Mouse (Mus musculus) left cerebral cortex, adult 2 months (tissue): ENCODE measurements around the gene Tmem254a. TPM values are rescaled to one million over a fixed set of nuclear protein-coding genes. Genes with fewer than 3 reads are reported as not detected.
"Not testable (repeated sequence)": the region's sequence is repeated elsewhere in the genome, so short reads cannot be mapped to it uniquely, and the experiment has no call there.

Experiments
- DNase-seq, 2 experiments: peaks; one replicate each; pipeline ENCODE4 v3.0.0; 2021 to 2022; ENCODE audit warnings: low spot score in 2 of 2, mixed read lengths in 1 of 2; ENCODE audit errors: extremely low spot score in 1 of 2
- H3K27ac ChIP-seq: fragments of 200-600 bp; 2 replicates; pipeline ENCODE4 v1.8.1; 2022
- H3K4me3 ChIP-seq: fragments of 200-600 bp; 2 replicates; pipeline ENCODE4 v1.8.1; 2022
- intact Hi-C: fragments of 180-260 bp; cut with DNase I; formaldehyde crosslinking; loops from one replicate; pipeline ENCODE4 v1.15.1; 2025
- long read RNA-seq, 2 experiments: library from polyadenylated mRNA; stranded (forward); transcript quantifications; one replicate each; pipeline ENCODE4 v2.0.0; 2021; ENCODE audit warnings: borderline mapping rate in 2 of 2
- total RNA-seq, 2 experiments: library from RNA; stranded (reverse); gene quantifications; 2 replicates each; pipeline ENCODE4 v1.2.3; 2021

Gene Tmem254a
- total RNA-seq = 1 to 10 TPM; 5.8 to 6.6 TPM
- long read RNA-seq, experiment 1, transcript Tmem254a-204 (4 exons, 2,147 nt) = major isoform, 11 of 13 reads
- long read RNA-seq, experiment 1, partial matches to known transcripts = 0 of 13 reads
- long read RNA-seq, experiment 1, other reads (novel, unspliced or antisense) = 0 of 13 reads
- long read RNA-seq, experiment 2, transcript Tmem254a-204 (4 exons, 2,147 nt) = major isoform, 6 of 6 reads
- long read RNA-seq, experiment 2, partial matches to known transcripts = 0 of 6 reads
- long read RNA-seq, experiment 2, other reads (novel, unspliced or antisense) = 0 of 6 reads

- intact Hi-C loops, DNase-seq, H3K4me3 ChIP-seq, H3K27ac ChIP-seq: not testable (repeated sequence)
Measured at GRCm38 (mm10) chr14:25927562-25927881, at the start of gene Tmem254a. Gene Tmem254a, minus strand, starts transcription at chr14:25927672.

- DNase-seq, H3K4me3 ChIP-seq, intact Hi-C loops, H3K27ac ChIP-seq: not testable (repeated sequence)
Measured at GRCm38 (mm10) chr14:25957861-25958260, 30.4 kb upstream of the Tmem254a start.

GRCm38 (mm10) chr14:25938004-25938403 is 10.5 kb upstream of the Tmem254a start, which contains the start of gene Cphx1:
Gene Cphx1, plus strand, starts transcription at chr14:25938304.
- DNase-seq, intact Hi-C loops: not testable (repeated sequence)

GRCm38 (mm10) chr14:25936867-25937630 is 9.6 kb upstream of the Tmem254a start:
- intact Hi-C loops, DNase-seq, H3K4me3 ChIP-seq, H3K27ac ChIP-seq: not testable (repeated sequence)

More at GRCm38 (mm10) chr14:25938004-25938403, 10.5 kb upstream of the Tmem254a start, which contains the start of gene Cphx1:
- not testable (repeated sequence) for H3K4me3 ChIP-seq, H3K27ac ChIP-seq

GRCm38 (mm10) chr14:25926814-25927561 is 484 bp downstream of the Tmem254a start:
- H3K4me3 ChIP-seq, H3K27ac ChIP-seq, intact Hi-C loops, DNase-seq: not testable (repeated sequence)

GRCm38 (mm10) chr14:25918427-25919170 is 8.9 kb downstream of the Tmem254a start:
- intact Hi-C loops, DNase-seq, H3K4me3 ChIP-seq, H3K27ac ChIP-seq: not testable (repeated sequence)

GRCm38 (mm10) chr14:25908976-25909375 is 18.5 kb downstream of the Tmem254a start:
- H3K4me3 ChIP-seq, intact Hi-C loops, H3K27ac ChIP-seq, DNase-seq: not testable (repeated sequence)

GRCm38 (mm10) chr14:25907272-25907671 is 20.2 kb downstream of the Tmem254a start:
- intact Hi-C loops, H3K4me3 ChIP-seq, DNase-seq, H3K27ac ChIP-seq: not testable (repeated sequence)

GRCm38 (mm10) chr14:25905243-25905642 is 22.2 kb downstream of the Tmem254a start:
- intact Hi-C loops, H3K27ac ChIP-seq, H3K4me3 ChIP-seq: not testable (repeated sequence)
- peak in 1 of 2 experiments; percentile 4 for DNase-seq

- intact Hi-C loops, H3K27ac ChIP-seq, H3K4me3 ChIP-seq, DNase-seq: not testable (repeated sequence)
Measured at GRCm38 (mm10) chr14:25903000-25903399, 24.5 kb downstream of the Tmem254a start, which contains the start of gene Plac9a. Gene Plac9a, minus strand, starts transcription at chr14:25903100.

GRCm38 (mm10) chr14:25895686-25896085 is 31.8 kb downstream of the Tmem254a start:
- DNase-seq, intact Hi-C loops, H3K27ac ChIP-seq, H3K4me3 ChIP-seq: not testable (repeated sequence)

- intact Hi-C loops, H3K27ac ChIP-seq, DNase-seq: not testable (repeated sequence)
Measured at GRCm38 (mm10) chr14:25894566-25894965, 32.9 kb downstream of the Tmem254a start.

GRCm38 (mm10) chr14:25885886-25886285 is 41.6 kb downstream of the Tmem254a start:
- DNase-seq, intact Hi-C loops: not testable (repeated sequence)

More at GRCm38 (mm10) chr14:25894566-25894965, 32.9 kb downstream of the Tmem254a start:
- H3K4me3 ChIP-seq = not testable (repeated sequence)

GRCm38 (mm10) chr14:25881769-25882168 is 45.7 kb downstream of the Tmem254a start:
- intact Hi-C loops, DNase-seq, H3K27ac ChIP-seq, H3K4me3 ChIP-seq: not testable (repeated sequence)

More at GRCm38 (mm10) chr14:25885886-25886285, 41.6 kb downstream of the Tmem254a start:
- H3K27ac ChIP-seq, H3K4me3 ChIP-seq: not testable (repeated sequence)

- not testable (repeated sequence) for DNase-seq, H3K27ac ChIP-seq, H3K4me3 ChIP-seq
- intact Hi-C loops = loop anchor here (10.0 kb wide), 2 partner anchors 52 to 152 kb away; no protein-coding TSS in a partner anchor
Measured at GRCm38 (mm10) chr14:25876640-25877039, 50.8 kb downstream of the Tmem254a start.
